Mouse (Mus musculus) heart, adult 11 months (tissue): ENCODE results near the gene Pnp.
"Not testable (repeated sequence)": the region's sequence is repeated elsewhere in the genome, so short reads cannot be mapped to it uniquely, and the experiment has no call there.

Experiments used
- DNase-seq: peaks from one replicate; pipeline ENCODE4 v3.0.0; 2022

The Pnp gene

DNA sequence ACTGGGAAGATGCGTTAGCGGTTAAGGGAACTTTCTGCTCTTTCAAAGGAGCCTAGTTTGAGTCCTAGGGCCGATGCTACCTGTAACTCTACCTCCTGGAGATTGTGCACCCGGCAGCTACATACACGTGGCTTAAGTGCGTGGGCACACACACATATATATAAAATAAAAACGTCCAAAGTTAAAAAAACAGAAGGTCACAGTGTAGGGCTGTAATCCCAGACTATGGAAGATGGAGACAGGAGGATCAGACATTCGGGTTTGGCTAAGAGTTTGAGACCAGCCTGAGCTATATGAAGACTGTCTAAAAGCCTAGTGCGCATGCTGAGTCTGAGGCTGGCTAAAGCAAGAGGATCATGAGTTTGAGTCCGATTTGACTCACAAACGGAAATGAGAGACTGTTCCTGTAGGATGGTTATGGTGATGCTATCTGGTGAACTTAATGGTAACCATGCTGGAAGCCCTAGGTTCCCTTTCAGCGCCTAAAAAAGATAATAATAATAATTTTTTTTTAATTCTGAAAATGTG is 675 bp downstream of the Pnp start:
- DNase-seq, result no peak

DNA sequence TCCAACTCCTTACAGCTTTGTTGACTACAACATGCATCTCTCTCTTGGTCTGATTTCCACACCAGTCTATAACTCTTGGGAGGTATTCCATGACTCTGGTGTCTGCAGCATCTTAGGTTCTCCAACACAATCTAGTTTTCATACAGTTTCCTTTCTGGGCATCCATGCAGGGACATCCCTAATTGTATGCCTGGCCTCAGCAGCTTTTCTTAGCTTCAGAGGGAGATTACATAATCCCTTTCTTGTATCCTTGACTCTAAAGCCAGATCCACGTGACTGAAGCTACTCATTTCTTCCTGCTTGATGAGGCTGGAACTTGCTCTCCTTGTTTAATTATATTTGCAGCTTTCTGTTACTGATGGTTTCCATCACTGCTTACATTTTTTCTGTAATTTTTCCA is 5.8 kb downstream of the Pnp start:
- peak; percentile 76 for DNase-seq

DNA sequence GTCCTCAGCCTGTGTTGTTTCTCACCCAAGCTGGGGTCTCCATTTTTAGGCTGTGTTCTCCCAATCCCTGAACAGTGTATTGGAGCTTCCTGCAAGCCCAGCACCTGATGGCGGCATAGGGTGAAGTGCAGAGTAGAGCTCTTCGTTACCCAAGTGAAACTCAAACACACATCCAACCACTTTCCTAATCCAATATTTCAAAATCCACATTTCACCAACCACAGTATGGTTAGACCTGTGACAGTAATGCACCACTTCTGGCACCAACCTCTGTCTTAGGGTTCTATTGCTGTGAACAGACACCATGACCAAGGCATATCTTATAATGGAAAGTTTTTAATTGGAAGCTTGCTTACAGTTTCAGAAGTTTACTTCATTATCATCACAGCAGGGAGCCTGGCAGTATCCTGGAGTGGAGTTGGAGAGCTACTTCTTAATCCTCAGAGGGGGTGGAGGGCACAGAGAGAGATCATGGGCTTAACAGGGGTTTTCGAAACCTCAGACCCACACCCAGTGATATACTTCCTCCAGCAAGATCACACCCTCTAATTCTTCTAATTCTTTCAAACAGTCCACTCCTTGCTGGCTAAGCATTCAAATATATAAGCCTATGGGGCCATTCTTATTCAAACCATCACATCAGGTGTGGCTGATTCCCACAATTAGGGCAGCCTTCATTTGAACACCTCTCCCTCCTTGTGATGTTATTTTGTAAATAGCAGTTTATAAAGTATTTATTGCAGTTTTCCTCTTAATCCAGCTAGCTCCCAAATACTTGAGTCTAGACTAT is 7.4 kb downstream of the Pnp start:
- peak; percentile 73 for DNase-seq

DNA sequence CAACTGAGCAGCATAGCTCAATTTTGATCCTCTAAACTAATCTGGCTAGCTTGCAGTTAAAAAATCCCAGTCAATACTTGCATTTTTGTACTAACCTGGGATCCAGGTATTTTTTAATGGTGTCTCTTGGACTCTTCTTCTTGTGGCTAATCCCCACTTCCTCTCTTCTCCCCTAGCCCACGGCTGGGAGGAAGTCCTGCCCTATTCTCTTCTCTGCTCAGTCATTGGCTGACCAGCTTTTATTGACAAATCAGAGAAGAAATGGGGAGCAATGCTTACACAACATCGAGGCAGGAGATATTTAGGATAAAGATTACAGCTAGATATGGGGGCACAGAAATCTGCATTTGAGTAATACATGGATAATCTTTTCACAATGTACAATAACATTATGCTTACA is 8.1 kb downstream of the Pnp start:
- DNase-seq, result peak; percentile 76

DNA sequence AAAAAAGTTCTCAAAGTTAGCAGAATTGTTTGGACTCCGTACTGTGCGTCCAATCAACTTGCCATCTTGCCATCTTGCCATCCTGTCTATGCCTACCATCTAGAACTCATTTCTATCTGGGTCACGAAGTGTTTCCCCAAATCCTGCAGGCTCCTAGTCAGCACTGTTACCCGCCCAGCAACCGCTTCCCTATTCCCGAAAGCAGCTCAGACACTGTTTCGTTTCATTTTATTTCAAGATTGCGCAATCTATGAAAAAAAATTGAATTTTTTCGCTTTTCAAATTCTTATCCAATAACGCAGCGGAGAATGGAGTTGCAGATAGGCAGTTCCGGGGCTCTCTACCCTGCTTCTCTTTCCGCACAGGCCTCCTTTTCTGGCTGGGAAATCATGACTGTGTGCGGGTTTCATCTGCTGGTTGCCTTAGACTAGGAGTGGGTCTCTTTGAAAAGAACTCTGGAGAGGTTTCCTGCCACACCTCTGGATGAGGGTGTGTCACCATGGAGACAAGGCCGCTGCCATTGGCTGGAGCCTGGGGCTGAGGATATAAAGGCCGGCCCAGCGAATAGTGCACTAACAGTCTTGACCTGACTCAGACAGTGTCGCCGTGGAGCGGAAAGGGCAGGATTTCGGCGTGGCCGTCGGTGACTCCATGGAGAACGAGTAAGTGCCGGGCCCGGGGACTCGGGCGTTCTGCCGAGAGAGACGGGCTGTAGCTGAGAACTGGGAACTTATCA is 13.2 kb downstream of the Pnp start, which contains the start of gene Gm49342:
Gene Gm49342 (plus strand): TSS at position 586 of the 736 bp plus-strand sequence.
- DNase-seq, result peak; percentile 100

DNA sequence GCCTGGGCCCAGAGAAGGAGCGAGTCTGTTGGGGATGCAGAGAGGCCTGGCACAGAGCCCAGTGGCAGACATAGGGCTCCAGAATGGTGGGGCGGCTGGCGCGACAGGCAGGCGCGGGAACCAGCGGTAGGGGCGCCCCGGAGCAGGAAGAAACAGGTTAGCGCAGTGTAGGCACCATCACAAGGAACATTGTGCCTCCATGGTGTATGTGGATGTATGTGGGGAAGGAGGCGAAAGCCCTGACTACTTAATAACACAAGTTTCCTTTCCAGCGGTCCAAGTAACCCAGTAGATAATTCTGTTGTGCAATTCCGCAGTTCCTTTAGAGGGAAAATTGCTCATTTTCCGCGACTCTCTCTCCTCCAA is 13.8 kb downstream of the Pnp start:
- DNase-seq, result not testable (repeated sequence)

DNA sequence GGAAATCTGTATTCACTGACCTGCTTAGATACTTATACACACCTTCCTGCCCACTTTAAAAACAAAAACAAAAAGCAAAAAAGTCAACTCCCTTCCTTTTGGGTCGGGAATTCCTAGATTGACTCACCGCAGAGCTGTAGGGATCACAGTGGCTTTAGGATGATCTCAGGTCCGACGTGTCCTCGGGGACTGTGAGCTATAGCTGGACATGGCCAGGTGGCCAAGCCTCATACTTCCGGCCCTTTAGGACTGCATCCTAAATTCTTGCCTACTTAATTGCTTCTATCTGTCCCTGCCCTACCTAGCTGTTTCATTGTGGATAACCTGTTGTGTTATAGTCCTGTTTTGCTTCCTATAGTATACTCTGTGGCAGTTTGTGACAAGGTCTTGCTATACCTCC is 14.2 kb downstream of the Pnp start:
- DNase-seq, result peak; percentile 81

DNA sequence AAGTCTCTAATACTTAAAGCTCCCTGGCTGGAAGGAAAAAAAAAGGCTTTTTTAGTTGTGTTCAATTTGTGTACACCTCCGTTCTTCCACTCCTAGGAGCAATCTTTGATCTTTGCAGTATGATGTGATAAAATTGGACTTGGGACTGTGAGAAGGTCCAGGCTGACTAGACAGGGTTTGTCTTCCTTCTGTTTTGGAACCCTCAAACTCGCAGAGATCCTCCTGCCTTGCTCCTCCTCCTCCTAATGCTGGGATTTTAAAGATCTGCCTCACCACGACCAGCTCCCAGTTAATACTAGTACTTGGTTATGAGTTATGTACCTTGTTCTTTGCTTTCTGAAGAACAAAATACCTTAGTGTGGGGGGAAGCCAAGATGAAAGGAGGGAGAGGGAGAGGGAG is 14.6 kb downstream of the Pnp start:
- peak; percentile 72 for DNase-seq

DNA sequence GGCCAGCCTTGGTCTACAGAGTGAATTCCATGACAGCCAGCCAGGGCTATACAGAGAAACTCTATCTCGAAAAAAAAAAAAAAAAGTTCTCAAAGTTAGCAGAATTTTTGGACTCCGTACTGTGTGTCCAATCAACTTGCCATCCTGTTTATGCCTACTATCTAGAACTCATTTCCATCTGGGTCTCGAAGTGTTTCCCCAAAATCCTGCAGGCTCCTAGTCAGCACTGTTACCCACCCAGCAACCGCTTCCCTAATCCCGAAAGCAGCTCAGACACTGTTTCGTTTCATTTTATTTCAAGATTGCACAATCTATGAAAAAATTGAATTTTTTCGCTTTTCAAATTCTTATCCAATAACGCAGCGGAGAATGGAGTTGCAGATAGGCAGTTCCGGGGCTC is 24.6 kb downstream of the Pnp start:
- peak; percentile 91 for DNase-seq

DNA sequence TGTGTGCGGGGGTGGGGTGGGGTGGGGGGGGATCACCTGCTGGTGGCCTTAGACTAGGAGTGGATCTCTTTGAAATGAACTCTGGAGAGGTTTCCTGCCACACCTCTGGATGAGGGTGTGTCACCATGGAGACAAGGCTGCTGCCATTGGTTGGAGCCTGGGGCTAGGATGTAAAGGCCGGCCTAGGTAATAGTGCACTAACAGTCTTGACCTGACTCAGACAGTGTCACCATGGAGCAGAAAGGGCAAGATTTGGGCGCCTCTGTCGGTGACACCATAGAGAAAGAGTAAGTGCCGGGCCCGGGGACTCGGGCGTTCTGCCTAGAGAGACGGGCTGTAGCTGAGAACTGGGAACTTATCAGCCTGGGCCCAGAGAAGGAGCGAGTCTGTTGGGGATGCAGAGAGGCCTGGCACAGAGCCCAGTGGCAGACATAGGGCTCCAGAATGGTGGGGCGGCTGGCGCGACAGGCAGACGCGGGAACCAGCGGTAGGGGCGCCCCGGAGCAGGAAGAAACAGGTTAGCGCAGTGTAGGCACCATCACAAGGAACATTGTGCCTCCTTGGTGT is 25.1 kb downstream of the Pnp start, which contains the start of gene Pnp2:
Gene Pnp2 (plus strand): TSS at position 51 of the 567 bp plus-strand sequence.
- DNase-seq, result peak; percentile 97

DNA sequence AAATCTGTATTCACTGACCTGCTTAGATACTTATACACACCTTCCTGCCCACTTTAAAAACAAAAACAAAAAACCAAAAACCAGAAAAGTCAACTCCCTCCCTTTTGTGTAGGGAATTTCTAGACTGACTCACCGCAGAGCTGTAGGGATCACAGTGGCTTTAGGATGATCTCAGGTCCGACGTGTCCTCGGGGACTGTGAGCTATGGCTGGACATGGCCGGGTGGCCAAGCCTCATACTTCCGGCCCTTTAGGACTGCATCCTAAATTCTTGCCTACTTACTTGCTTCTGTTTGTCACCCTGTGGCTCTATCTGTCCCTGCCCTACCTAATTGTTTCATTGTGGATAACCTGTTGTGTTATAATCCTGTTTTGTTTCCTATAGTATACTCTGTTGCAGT is 25.8 kb downstream of the Pnp start:
- DNase-seq, result peak; percentile 90

DNA sequence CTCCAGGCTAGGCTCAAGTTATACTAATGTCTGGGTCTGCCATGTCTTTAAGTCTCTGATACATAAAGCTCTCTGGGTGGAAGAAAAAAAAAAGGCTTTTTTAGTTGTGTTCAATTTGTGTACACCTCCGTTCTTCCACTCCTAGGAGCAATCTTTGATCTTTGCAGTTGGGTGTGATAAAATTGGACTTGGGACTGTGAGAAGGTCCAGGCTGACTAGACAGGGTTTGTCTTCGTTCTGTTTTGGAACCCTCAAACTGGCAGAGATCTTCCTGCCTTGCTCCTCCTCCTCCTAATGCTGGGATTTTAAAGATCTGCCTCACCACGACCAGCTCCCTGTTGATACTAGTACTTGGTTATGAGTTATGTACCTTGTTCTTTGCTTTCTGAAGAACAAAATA is 26.3 kb downstream of the Pnp start:
- DNase-seq, result peak; percentile 87

DNA sequence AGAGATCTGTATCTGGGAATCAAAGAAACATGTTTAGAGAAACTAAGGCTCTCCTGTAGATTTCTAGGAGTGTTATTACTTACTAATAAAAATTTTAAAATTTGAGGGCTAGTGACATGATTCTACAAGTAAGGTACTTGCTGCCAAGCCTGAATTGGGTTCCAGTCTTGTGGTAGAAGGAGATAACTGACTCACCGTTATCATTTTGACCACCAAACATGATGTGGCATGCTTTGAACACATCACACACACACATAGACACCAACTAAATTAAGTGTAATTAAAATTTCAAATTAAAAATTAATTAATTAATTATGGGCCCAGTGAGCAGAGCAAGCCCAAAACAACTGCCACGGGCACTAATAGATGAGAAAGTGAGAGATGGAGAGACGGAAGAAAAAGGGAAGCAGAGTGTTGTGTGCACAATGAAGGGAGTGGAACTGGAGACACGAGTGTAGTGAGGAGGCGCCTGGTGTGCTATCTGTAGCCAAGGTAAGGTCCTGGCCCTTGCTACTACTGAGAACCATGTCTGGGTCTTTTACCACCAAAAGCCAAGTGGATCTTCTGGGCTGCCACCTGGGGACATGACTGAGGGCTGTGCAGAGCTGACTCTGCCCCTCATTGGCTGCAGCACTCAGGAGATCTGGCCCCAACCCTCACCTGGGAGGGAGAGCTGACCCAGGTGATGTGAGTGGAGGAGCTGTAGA is 27.6 kb downstream of the Pnp start:
- DNase-seq, result not testable (repeated sequence)

DNA sequence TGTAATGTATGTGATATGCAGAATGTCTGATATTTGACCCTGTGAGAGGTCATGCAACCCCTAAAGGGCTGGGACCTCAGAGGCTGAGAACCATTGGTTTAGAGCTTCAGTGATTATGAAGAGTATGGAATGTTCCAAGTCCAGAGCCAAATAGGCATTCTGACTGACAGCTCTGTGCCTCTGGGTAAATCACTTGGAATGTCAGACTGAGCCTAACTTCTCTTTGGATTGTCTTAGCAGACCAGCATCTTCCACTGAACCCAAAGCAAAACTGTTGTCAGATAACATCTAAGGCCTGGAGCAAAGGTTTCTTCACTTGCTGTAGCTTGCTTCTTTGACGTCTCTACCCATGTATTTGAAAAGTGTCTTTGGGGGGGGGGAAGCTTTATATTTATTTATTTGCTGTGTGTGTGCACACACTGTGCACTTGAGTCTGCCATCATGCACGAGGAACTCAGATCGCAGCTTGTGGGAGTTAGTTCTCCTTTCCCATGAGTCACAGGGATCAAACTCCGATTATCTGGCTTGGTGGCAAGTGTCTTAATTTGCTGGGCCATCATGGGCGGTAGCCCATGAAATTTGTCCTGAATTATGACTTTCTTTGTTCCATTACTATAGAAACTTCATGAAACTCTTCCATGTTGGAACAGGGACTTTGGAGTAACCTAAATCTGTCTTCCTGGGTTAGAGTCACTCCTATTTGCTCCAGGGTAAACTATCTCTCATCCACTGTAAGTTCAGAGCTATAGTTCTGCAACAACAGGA is 37.5 kb downstream of the Pnp start:
- DNase-seq, result no peak

DNA sequence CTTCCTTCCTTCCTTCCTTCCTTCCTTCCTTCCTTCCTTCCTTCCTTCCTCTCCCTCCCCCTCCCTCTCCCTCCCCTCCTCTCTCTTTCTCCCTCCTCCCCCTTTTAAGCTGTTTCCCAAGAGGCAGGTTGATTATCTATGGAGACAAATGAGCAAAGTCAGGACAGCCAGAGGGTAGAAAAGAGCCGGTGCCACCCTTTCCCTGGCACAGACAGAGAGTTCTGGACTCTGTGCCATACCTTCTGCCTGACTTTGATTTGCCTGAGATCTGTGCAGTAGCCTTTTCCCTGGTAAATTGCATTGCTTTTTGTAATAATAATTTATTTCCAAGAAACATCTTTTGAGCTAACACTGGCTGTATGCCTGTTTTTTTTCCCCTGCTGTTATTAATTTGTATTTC is 38.2 kb downstream of the Pnp start:
- no peak for DNase-seq

DNA sequence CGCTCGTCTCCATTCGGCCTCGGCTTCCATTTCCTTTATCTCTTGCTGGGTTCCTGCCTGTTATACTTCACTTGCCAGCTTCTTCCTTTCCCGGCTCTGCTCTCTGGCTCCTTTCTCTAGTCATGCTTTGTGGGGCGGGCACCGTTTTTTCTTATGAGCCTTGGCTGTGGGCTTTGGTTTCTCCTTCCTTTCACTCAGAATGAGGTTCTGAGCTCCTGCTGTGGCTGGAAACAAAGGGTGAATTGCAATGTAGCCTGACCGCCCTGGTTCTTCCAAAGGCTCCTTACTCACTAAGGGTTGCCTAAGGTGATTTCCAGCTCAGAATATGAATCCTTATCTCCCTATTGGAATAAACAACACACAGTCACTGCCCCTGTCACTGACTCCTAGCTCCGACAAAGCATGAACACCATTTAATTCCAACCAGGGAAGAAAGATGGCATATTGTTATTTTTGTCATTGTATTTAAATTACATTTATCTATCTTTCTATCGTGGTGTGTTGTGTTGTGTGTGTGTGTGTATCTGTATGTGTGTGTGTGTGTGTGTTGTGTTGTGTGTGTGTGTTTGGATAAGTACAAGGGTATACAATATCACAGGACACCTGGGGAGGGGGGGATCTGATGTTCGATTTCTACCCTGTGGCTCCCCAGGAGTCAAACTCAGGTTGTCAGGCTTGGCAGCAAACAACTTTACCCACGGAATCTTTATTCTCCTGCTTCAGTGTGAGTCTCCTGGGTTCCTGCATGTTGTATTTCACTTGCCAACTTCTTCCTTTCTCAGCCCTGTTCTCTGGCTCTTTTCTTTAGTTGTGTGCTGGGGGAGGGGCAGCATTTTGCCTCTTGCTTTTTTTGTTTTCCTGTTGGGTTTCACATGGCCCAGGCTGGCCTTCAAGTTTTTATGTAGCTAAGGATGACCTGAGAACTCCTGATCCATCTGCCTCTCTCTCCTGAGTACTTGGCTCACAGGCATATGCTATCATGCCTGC is 39.0 kb downstream of the Pnp start:
- DNase-seq, result peak; percentile 93

DNA sequence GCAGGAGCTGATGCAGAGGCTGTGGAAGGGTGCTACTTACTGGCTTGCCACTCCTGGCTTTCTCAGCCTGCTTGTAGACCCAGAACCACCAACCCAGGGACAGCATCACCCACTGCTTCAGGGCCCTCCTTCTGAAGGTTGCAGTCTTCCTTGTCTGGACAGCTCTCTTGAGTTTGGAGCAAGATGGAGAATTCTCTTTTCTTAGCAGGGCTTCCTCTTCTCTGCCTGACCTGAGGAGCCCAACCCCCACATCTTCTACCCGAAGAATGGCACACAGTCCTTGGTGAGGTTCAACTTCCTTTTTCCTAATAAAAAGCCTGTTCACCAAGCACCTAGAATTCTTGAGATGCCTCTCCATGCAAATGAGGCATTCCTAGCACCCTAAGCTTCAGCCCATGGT is 39.9 kb downstream of the Pnp start:
- DNase-seq, result peak; percentile 77

DNA sequence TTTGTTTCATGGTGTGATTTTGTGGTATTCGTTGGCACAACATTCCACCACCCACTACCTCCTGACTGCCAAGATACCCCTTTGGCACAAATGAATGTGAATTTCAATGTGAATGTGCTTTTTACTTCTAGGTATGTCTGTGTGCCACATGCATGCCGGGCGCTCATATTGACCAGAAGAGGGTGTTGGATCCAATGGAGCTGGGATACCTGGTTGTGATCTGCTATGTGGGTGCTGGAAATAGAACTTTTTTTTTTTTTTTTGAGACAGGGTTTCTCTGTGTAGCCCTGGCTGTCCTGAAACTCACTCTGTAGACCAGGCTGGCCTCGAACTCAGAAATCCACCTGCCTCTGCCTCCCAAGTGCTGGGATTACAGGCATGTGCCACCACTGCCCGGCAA is 42.2 kb downstream of the Pnp start:
- not testable (repeated sequence) for DNase-seq

DNA sequence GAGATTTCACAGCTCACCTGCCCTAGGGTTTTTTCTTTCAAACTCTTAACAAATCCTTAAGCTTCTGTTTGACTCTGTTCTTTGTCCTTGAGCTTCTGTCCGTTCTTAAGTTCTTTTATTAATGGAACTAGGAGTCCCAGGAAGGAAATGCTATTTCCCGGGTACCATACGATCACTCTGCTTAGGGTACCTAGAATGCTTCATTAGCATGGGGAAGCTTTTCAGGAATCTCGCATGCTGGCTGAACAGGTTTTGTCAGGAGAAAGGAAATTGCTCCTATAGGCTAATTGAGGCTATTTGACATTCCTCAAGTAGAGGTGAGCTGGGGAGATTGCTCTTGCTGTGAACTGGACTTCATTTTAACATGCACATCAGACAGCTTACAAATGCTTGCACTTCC is 42.8 kb downstream of the Pnp start:
- DNase-seq, result peak; percentile 61

DNA sequence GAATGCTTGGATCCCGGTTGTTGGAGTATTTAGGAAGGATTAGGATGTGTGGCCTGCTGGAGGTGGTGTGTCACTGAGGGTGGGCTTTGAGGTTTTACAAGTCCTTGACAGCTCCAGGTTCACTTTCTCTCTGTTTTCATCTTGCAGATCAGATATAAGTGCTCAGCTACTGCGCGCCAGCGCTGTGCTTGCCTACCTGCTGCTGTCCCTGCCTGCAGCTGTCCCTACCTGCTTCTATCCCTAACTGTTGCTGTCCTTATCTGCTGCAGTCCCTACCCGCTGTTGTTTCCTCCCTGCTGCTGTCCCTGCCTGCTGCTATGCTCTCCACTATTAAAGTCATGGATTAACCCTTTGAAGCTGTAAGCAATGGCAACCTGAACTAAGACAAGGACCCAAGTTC is 44.1 kb downstream of the Pnp start:
- peak; percentile 52 for DNase-seq

DNA sequence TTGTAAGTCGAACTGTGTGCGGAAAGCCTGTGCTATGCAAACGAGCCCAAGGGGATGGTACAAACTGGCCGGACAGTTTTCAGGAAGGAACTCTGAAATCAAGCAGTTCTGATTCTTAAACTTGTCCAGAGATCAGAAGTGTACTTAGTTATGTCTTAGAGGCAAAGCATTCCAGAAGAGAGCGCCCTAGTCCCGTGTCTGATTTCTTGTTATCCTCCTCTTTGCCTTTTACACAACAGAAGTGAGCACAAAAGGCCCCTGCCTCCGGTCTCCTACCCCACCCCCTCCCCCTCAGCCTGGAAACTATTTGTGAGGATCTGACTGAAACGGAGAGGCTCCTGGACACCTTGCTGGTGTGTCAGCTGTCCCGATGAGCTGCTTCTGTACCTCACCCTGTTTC is 45.8 kb downstream of the Pnp start:
- DNase-seq, result peak; percentile 92
